Mouse (Mus musculus): ENCODE results near the gene Cxcl13. TPM values are rescaled to one million over a fixed set of nuclear protein-coding genes. Genes with fewer than 3 reads are reported as not detected.
A peak's percentile ranks its signal among the peaks of the same experiment; 100 is the strongest.
"Not testable (repeated sequence)": the region's sequence is repeated elsewhere in the genome, so short reads cannot be mapped to it uniquely, and the experiment has no call there.

Cxcl13 gene
- not detected in 2 replicates for polyA plus RNA-seq (2012; rRNA removed)

DNA sequence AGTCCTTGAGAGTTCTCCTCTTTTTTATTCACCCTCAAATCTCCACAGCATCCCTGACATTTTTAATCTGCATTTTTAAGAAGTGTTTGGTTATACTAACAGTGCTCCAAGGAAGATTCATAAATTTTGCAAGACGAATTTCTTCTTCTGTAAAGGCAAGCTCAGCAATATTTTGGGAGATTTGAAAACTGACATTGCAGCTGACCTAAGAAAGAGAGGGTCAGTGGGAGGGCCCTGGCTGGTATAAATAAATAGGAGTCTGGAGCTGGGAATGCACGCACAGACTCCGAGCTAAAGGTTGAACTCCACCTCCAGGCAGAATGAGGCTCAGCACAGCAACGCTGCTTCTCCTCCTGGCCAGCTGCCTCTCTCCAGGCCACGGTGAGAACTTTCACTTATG lies at the start of gene Cxcl13:
Gene Cxcl13 (plus strand): TSS at position 301 of the 400 bp plus-strand sequence.
- DNase-seq (ENCODE audit: extremely low spot score in 1 of 2, low spot score in 1 of 2) = no peak

DNA sequence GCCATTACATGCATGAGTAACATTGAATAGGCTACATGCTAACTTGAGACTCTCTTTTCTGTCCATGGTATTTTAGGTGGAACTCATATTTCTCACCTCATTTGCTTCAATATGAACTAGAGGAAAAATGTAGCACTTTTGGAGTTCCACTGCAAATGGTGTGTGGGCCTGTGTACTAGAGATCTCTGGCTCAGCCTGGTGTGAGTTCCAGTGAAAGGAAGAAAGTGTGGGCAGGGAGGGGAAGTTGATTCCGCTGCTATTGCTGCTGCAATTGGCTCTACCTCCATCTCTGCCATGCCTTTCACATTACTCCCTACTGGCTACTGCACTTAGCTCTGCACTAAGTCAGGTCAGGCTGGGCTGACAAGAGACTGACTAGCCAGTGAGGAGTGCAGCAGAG lies 45.7 kb upstream of the Cxcl13 start:
- DNase-seq (ENCODE audit: extremely low spot score in 1 of 2, low spot score in 1 of 2) = peak in 1 of 2 experiments; percentile 17

DNA sequence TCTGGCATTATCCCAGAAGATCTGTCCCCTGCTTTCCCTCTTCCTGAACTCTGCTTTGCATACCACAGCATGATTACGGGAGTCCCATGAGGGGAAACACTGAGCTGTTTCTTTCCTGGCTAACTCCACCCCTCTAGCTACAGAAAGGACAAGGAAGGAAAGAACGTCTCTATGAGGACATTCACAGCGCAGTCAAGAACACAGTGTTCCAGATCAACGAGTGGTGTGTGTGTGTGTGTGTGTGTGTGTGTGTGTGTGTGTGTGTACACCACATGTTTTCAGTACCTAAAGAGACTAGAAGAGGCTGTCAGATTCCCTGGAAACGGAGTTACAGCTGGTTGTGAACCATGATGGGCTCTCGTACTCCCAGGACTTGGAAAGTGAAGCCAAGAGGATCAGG lies 38.3 kb upstream of the Cxcl13 start:
- no peak for DNase-seq (ENCODE audit: extremely low spot score in 1 of 2, low spot score in 1 of 2)

DNA sequence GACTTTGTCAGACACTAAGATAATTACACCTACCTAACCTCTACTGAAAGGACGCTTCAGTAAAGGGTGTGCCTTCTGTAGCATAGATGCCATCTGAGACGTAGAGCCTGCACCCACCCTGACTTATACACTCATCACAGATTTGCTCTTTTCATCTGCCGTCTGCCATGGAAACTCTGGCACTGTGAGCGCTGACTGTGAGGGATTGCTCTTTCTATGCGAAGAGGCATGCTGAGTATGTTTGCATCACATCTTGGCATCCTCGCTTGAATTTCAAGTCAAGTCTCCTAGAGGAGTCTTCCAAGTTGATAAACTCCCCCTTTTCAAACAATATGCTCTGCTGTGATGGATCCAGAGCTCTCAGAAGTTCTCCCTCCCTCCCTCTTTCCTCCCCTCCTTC lies 32.7 kb upstream of the Cxcl13 start:
- peak in 1 of 2 experiments; percentile 47 for DNase-seq (ENCODE audit: extremely low spot score in 1 of 2, low spot score in 1 of 2)

DNA sequence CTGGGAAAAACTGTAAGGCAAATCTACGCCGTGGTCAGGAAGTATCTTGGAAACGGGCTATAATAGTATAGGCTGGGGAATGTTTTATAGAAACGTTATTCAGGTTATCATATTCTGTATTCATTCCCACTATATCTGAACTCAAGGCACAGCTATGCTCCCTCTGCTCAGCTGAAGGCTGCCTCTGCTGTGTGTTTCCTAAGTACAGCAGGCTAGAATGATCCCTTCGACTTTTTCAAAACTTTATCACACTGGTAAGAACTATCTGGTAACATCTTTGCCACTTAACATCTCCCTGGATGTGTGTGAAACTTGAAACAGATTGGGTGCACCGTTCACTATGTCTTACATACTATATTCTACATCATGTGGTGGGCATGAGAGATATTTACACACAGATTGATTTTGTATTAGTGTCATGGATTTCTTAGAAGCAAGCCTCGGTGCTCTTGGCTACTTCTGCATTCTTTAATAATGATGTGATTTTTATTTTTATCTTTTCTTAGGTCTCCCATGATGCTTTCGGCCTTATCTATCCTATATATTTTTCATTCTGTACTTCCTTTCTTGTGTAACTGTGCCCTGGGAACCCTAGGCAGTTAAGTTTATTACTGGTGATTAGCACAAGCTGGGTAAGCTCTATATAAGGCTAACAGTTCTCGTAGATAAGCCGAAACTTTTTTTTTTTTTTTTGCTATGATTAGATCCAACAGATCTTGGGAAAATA lies 31.4 kb upstream of the Cxcl13 start:
- DNase-seq (ENCODE audit: extremely low spot score in 1 of 2, low spot score in 1 of 2) = no peak

DNA sequence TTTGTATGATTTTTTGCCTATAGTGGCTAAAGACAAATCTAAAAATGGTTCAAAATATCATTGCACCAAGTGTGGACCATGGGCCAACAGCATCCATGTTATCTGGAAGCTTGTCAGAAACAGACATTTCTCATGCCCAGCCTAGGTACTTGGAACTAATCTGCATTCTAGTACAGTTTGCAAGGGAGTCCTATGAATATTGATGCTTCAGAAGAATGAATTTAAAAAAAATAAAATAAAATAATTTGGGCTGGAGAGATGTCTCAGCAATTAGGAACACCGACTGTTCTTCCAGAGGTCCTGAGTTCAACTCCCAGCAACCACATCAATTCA lies 30.9 kb upstream of the Cxcl13 start:
- DNase-seq (ENCODE audit: extremely low spot score in 1 of 2, low spot score in 1 of 2) = no peak

DNA sequence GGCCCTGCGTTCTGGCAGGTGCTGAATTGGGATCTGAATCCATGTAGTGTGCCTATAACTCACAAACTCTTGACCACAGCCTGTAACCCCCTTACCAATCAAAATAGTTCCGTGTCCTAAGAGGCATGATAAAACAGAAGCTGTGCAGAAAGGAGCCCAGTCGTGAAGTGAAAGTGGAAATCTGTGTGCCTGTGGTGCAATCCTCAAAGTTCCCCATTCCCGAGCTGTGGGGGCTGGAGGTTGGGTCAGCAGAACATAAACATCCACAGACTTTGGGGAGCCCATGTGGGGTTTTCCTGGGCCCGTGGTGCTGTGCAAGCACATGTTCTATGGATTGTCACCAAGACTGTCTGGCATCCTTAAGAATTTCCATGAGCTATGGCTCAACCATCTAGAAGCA lies 21.7 kb upstream of the Cxcl13 start:
- no peak for DNase-seq (ENCODE audit: extremely low spot score in 1 of 2, low spot score in 1 of 2)

DNA sequence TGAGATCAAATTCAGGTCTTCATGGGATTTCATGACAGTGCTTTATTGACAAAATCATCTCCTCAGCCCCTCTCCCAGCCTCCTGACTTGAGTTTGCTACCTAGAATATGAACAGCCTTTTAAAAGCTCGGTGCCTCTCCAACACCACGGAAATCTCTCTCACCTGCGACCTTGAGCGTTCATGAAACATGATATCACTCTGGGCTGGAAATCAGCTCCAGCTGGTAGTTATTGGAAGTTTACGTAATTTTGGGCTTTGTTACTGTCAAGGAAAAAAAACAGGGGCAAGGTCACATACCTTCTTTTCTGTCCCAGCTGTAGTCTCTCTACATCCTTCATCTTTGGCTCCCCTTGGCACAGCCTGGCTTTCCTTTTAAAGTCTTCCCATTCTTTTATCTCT lies 20.7 kb upstream of the Cxcl13 start:
- DNase-seq (ENCODE audit: extremely low spot score in 1 of 2, low spot score in 1 of 2) = no peak

DNA sequence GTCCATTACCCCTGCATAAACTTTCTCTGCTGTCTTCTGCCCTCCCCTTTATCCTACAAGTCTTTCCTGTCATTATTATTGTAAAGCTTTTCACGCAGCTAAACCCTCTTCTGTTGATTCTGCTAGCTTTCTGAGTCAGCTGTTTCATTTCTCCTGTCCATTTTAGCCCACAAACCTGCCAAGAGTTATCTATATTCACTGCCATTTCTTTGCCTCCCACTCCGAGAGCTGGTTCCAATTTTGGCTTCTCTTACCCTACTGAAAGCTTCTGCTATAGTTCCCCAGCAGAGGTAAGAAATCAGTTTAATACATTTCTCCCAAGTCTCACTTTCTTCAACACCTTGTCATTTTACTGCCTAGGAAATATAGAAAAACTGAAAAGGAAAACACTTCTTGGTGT lies 19.6 kb upstream of the Cxcl13 start:
- peak; percentile 28 to 63 for DNase-seq (ENCODE audit: extremely low spot score in 1 of 2, low spot score in 1 of 2)

DNA sequence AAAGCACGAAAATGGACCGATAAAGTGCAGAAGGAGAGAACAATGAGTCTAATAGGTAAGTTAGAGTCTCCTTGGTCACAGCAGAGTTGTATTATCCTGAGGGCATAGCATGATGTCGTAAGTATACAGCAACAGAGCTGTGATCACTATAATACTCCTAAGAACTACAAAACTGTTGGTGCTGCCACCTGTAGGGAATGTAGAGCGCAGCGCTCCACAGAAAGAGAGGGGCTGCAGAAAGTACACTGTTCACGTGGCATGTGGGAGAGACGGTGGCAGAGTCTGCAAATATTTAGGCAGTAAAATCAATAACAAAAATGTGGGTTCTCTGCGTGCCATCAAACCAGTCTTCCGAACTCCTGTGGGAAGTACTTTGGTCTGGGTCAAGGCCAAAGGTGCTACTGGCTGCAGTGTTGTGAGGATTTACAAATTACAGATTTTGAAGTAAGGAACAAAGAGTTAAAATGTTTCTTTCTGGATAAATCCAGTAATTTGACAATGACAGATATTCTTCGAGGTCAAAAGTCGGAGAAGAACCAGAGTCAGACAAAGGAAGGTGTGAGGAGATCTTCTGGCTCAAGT lies 18.6 kb upstream of the Cxcl13 start:
- no peak for DNase-seq (ENCODE audit: extremely low spot score in 1 of 2, low spot score in 1 of 2)

DNA sequence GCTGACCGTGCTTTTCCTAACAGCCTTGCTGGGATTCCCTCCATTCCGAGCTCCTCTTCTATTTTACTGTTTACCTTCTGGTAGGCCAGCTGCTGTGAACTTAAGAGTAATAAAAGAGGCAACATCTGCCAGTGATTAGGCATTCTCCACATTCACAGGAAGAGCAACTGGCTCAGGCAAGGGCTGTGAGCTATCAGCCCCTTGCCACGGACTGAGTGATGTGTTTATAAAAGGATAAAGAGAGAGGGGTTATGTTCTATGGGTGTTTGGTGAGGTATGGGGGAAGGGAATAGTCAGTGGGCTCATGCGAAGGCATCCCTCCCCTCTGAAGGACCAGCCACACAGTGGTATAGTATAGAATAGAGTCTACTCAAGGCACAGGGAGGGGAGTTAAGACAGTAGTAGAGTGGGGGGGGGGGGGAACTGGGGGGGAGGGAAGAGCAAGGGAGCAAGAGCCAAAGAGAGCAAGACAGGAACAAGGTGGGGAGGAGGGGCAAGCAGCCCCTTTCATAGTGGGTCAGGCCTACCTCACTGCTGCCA lies 16.0 kb upstream of the Cxcl13 start:
- no peak for DNase-seq (ENCODE audit: extremely low spot score in 1 of 2, low spot score in 1 of 2)

DNA sequence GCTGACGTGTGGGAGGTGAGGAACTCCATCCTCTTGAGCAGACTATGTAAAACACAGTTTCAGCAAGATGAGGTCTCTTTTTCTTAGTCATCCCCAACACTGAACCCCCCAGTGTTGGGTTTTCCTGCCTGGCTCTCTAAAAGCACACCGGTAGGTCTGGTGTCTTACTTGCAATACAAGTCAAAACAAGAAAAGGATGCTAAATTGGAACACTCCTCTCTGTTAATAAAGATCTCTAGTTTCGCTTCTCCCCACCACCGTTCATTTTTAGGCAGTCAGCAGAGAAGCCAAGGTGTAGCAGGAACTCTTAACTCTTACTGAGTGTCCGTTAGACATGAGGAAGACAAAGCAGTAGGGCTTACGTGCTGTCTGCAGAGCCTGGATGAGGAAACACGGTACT lies 15.2 kb upstream of the Cxcl13 start:
- no peak for DNase-seq (ENCODE audit: extremely low spot score in 1 of 2, low spot score in 1 of 2)

DNA sequence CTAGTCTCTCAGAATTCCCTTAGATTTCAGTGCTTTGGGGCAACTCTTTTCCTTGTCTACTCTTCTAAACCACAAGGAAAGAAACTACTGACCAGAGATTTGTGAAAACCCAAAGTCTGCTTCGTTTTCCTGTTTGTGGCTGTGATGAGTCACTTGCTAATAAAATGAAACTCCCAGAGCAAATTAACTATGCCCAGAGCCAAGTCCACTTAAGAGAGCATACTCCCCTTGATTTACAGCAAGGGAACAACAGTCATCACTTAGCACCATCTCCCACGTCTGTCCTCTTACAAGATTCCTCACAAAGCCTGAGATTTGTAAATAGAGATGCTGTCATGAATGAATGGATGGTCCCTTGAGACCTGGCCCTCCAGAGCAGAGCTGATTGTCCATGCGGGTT lies 11.6 kb upstream of the Cxcl13 start:
- DNase-seq (ENCODE audit: extremely low spot score in 1 of 2, low spot score in 1 of 2) = no peak

DNA sequence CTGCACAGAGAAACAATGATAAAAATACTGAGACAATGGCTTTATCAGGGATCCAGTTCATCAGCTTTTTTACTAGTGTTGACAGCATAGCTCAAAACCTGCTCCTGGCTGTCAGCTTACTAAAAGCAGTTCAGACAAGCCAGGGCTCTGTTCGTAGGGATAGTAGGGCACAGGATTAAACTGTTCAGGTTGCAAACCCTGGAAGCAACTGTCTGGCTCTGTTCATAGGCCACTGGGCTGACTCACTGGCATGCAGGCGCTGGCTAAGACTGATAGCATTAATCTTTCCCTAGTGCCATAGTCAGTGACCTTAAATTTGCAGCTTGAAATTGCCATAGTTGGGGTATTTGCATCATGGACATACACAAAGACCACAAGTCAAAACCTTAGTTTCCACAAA lies 10.4 kb upstream of the Cxcl13 start:
- no peak for DNase-seq (ENCODE audit: extremely low spot score in 1 of 2, low spot score in 1 of 2)

DNA sequence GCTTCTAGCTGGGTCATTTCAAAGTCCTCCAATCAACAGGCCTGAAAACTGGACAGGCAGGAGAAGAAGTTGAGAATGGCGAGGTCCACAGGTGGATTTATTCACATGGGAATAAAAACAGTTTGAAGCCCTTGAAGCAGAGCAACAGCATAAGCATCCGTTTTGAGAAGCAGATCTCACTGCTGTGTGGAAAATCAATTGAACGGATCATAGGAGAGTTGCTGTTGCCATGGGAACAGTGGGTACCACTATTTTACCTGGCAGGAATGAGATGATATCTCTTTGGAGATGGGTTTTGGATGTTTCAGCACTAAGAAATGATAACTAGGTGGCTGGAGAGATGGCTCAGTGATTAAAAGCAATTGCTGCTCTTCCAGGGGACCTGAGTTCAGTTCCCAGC lies 8.1 kb upstream of the Cxcl13 start:
- no peak for DNase-seq (ENCODE audit: extremely low spot score in 1 of 2, low spot score in 1 of 2)

DNA sequence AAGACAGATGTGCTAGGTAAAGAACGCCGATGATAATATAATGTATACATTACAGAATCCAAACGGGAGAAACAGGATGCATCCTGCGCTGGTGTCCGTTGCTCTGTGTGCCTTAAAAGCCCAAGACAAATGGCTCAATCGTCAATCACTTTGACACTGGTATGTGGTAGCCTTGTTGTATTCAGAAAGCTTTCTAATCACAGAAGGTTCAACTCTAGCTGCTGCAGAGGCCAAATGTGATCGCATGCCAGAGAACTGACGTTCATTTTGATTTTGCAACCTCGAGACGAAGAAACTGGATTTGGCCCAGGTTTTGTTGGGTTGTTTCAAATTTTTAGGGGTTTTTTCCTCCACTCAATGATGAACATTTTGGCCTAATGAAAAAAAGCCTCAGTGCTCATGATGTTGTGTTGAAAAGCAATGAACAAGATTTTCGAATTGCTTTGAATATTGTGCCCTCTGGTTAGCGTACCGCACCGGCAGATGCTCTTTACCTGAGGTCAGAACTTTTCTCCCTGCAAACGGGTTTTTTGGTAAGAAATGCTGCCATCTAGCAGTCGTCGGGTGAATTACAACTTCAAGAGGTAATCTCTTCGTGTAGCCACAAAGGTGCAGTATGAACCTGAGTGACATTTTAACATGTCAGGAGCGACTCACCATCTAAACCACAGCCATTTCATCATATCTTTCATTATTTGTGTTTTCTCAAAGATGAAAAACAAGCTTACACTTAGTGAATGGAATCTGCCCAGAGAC lies 6.6 kb upstream of the Cxcl13 start:
- peak in 1 of 2 experiments; percentile 80 for DNase-seq (ENCODE audit: extremely low spot score in 1 of 2, low spot score in 1 of 2)

DNA sequence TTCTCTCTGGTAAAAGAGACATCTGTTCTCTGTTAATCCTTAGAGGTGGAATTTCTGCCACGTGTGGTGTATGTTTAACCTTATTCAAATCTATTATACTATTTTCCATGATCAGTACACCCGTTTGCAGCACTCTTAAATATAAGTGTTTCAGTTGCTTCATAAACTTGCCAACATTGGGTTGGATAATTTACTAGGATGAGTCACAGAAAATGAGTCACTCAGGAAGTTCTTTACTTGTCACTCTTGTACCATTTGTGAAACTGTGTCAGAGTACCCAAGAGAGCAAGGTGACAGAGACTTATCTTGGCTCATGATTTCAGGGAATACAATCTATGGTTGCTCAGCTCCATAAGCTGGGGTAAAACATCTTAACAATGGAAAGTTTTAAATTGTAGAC lies 8.2 kb downstream of the Cxcl13 start:
- no peak for DNase-seq (ENCODE audit: extremely low spot score in 1 of 2, low spot score in 1 of 2)

DNA sequence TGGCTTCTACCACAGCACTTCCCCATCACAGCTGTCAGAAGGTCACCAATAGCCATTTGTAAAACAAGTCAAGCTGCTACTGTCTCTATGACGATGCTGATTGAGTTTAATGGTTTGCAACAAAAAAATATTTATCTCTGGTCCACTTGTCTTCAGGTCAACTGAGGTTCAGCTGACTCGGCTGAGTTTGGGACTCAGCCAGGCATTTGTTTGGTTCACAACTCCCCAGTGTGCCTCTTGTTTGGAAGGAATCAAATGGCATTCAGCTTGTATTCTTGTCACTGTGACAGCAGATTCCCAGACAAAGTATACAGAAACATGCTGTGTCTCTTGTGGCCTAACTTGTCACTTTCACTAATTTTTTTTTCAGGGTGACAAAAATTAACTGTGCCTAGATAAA lies 9.9 kb downstream of the Cxcl13 start:
- DNase-seq (ENCODE audit: extremely low spot score in 1 of 2, low spot score in 1 of 2) = no peak

DNA sequence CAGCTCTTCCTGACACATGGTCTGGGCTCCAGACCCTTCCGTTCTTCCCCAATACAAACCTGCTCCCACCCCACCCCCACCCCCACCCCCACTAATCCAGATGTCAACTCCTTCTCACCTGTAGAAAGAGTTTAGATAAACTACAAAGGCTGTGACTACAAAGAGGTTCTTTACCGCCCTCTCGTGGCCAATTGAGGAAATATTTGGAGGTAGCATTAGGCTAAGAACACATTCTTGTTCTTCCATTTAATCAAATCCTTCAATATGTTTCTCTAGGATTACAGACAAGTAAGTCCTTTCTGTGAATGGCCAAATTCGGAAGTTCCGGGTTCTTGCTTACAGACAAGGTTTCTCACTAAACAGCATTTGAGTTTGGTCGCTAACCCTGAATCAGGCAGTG lies 14.1 kb downstream of the Cxcl13 start:
- peak; percentile 17 to 87 for DNase-seq (ENCODE audit: extremely low spot score in 1 of 2, low spot score in 1 of 2)

DNA sequence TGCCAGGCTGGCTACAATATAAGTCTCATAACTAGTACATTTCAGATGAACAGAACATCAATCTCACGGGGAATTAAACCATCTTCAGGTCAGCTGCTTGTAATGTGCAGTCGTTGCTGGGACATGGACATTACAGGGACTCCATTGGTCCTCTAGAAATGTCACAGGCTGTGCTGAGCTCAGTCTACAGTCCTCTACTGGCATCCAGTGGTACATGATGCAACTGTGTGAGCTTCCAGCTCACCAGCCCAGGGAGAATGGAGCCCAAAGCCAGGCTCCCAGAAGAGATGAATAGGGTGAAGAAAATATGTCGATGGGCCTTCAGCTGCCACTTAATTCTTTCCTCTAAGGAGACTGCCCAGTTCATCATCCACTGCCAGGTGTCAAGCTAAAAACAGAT lies 15.5 kb downstream of the Cxcl13 start:
- DNase-seq (ENCODE audit: extremely low spot score in 1 of 2, low spot score in 1 of 2) = no peak

DNA sequence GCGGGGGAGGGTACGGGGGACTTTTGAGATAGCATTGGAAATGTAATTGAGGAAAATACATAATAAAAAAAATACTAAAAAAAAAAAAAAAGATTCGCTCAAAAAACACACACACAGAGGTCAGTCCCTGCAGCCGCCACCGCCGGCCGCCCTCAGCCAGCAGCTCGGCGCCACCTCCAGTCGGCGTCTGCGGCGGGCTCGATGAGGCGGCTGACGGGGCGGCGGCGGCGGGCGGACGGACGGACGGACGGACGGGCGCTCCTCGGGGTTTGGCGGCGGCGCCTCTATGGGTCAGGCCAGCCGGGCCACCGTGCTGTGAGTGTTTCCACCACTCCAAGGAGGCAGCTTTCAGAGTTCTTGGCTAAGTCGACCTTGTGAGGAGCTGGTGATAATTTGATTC lies 17.1 kb downstream of the Cxcl13 start:
- DNase-seq (ENCODE audit: extremely low spot score in 1 of 2, low spot score in 1 of 2) = not testable (repeated sequence)

DNA sequence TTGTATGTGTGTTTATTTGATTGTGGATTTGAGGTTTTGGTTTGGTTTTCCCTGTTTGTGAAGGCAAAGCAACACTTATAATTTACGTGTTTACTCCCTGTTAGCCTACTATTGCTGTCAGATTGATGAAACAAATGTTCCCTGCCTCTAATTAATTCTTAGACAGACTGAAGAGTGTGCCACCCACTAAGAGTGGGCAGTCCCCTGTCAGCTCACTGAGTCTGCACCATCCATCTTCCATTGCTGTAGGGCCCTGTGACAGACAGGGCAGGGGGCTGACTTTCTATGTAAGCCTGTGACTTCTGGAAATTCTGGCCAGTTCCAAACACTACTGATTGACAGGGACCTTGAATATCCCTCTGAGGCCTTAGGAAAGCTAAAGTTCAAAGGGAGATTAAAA lies 19.5 kb downstream of the Cxcl13 start:
- no peak for DNase-seq (ENCODE audit: extremely low spot score in 1 of 2, low spot score in 1 of 2)
